Mouse (Mus musculus) thymus, postnatal 14 days (tissue): ENCODE measurements at regions not wholly inside any gene's neighbourhood (a gene's known extent, or its start where the extent isn't known, plus 50 kb on each side); places are given as distances from the start of the nearest gene placed in this dataset.

Experiments used
- DNase-seq: peaks from one replicate; pipeline ENCODE4 v3.0.0; 2021

GRCm38 (mm10) chr1:38739018-38739417 lies 74.3 kb upstream of the Aff3 start:
- DNase-seq = no peak

DNA sequence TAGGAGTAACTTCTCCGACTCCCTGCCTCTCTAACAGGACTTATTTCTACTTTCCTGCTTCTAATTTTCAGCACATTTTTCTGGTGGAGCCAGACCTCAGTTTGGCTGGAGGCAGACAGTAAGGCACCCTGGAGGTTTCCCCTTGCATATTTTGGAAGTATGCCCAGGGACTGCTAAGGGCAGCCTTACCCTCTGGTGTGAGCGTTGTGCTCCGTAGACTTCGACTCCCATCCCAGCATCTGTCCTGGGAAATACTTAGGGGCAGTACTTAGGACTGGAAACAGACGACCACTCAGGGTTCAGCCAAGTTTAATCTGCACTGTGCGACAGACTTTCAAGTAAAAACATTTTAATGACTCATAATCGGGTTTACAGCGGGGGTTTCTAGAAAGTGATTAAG lies 71.0 kb upstream of the Aff3 start:
- DNase-seq = no peak

DNA sequence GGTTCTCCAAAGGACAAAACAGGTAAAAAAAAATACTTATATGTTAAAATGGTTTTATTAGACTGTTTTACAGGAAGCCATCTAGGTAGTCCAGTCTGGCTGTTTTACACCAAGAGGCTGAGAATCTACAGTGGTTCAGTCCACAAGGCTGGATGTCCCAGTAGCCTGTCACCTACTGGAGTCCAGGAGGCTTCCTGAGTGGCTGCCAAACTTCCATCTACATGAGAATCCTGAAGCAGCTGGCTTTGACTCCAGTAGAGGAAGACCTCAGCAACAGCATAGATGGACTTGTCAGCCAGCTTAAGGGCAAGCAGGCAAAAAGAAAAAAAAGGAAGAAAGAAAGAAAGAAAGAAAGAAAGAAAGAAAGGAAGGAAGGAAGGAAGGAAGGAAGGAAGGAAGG lies 68.4 kb upstream of the Aff3 start:
- DNase-seq = no peak

DNA sequence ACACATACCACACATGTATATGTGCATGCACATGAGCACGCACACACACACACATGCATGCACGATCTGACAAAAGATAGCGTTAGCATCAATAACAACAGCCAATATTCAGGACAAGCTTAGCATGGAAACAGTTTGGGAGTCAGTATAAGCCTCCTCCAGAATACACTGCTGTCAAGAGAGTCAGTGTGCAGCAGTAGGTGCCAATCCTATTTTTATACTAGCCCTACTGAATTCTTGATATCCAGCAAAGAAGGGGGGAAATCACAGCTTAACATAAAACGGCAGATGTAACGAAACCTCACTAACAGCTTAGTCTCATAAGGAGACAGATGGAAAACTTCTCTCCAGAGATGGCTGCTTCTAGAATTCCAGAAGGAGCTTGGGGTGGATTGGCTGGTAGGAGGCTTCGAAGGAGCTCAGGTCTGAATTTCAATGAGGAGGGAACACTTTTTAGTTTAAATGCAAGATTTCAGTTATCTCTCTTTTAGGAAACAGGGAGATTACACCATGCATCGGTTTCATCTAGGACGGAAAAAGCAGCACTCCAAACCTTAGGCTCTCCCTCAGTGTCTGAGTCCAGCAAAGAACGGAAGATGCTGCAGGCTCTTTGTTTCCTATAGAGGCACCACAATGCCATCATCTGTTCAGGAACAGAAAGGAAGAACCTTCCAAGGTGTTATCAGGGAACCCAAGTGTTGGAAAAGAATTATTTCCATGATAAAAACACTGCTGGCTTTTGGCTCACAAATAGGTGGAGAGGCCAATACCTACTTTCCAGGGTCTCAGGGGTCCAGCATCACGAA lies 65.4 kb upstream of the Aff3 start:
- no peak for DNase-seq

DNA sequence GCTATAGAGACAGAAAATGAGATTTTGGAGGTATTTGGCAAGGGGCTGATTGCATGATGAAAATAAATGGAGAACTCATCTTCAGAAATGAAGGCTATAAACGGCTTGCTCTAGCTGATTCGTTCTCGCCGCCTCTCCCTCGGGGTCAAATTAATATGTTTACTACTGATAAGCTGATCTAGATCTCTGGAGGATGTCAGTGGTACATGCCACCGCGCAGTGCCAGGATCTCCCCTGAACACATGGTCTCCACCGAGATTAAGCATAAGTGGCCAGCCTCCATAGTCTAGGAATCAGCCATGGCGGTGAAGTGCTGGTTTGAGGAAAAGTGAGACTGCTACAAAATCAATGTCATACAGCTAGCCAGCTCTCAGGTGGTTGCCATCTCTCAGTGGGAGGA lies 61.0 kb upstream of the Aff3 start:
- DNase-seq = no peak

DNA sequence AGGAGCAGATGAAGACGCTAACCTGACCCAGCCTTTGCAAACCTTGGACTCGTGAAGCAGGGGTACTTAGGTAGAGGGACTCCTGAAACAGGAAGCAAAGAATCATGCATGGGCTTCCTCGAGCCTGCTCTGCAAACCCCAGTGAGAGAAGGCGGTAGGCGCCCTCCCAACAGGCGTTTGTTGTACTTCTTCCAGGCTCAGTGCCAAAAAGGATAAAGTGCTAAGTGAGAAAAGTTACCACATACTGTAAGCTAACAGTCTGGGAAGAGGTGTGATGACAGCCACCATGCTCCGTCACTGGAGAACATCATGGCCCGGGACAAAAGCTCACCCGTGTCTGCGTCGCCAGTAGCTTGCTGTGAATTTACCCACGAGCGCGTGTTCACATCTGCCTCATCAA lies 59.9 kb upstream of the Aff3 start:
- no peak for DNase-seq

DNA sequence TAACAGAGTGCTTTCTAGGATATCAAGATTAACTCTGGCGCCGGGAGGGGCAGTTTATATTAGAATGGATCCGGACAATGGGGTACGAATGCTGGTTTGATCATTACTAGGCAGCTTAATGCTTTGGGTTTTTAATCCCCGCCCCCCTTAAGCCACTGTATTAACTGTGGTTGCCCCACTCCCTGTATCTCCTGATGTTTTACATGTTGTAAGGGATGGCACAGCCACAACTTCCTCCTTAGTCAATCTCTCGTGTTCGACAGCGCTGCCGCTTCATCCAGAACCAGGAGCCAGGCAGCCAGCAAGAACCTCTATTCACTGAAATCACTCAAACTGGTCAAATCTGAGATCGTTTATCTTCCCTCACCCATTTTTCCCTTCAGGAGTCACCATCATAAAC lies 57.4 kb upstream of the Aff3 start:
- DNase-seq = no peak

GRCm38 (mm10) chr1:38720287-38720686 lies 55.5 kb upstream of the Aff3 start:
- DNase-seq = peak; percentile 45

DNA sequence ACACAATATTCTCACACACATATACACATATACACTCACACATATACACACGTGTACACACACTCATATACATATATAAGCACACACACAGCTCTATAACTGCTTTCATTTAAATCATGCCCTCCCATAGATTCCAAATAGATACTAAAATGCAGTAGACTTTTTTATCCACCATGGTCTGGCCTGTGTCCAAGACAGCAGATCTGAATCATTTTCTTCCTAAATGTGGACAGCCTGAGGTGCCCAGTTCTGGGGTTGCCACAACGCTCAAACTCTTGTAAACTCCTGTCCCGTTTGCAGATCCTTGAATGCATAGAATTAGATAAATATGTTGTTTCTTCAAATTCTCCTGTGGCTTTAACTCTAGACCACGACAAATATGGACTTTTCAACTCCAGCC lies 50.9 kb upstream of the Aff3 start:
- no peak for DNase-seq
